Mouse (Mus musculus): Measurements from ENCODE around the gene Zmym2. TPM values are rescaled to one million over a fixed set of nuclear protein-coding genes. Genes with fewer than 3 reads are reported as not detected.
A peak's percentile ranks its signal among the peaks of the same experiment; 100 is the strongest.

Zmym2 gene
- polyA plus RNA-seq, 1 experiment: 73.9 TPM

GRCm38 (mm10) chr14:56885308-56885771 lies 1.1 kb upstream of the Zmym2 start:
- TF ChIP-seq CTCF (IDR thresholded peaks at IDR 0.05; ENCODE audit: borderline replicate concordance, extremely low read depth, insufficient read depth, insufficient read length) (peak; percentile 67; the same call in 1 of the 2 replicates), POLR2A (IDR thresholded peaks at IDR 0.05; ENCODE audit: borderline replicate concordance, extremely low read depth, insufficient read depth, insufficient read length, poor library complexity, severe bottlenecking) (no peak; the same call in 1 of the 2 replicates)
- DNase-seq (ENCODE audit: low read depth): peak; percentile 96

DNA sequence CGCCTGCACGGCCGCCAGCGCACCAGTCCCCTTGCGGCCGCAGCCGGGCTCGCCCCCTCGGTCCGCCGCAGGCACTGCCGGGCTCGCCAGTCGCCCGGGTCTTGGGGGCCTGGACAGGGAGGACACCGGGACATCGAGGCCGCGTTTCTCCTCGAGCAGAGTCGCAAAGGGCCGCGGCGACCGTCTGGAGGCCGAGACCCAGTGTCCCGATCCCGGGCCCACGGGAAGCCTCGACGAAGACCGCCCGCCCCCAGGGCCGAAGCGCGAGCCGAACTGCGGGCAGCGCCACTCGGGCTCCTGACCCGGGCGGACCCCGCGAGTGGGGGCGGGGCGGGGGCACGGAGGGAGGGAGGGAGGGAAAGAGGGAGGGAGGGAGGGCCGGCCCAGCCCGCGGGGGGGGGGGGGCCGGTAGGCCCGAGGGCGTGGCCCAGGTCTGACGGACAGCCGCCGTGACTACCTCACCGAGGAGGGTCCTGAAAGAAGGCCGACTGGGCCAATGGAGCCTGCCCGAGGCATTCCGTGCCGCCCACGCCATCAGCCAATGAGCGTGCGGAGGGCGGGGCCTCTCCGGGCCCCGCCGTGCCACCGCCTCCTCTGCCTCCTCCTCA lies 363 bp upstream of the Zmym2 start:
- DNase-seq (ENCODE audit: low read depth): peak; percentile 94
- peak; percentile 61 for TF ChIP-seq POLR2A (IDR thresholded peaks at IDR 0.05; ENCODE audit: borderline replicate concordance, extremely low read depth, insufficient read depth, insufficient read length, poor library complexity, severe bottlenecking)

- no peak for DNase-seq (ENCODE audit: low read depth)
- TF ChIP-seq POLR2A (IDR thresholded peaks at IDR 0.05; ENCODE audit: borderline replicate concordance, extremely low read depth, insufficient read depth, insufficient read length, poor library complexity, severe bottlenecking): no peak
Measured at GRCm38 (mm10) chr14:56887514-56887880, 1.0 kb downstream of the Zmym2 start.

DNA sequence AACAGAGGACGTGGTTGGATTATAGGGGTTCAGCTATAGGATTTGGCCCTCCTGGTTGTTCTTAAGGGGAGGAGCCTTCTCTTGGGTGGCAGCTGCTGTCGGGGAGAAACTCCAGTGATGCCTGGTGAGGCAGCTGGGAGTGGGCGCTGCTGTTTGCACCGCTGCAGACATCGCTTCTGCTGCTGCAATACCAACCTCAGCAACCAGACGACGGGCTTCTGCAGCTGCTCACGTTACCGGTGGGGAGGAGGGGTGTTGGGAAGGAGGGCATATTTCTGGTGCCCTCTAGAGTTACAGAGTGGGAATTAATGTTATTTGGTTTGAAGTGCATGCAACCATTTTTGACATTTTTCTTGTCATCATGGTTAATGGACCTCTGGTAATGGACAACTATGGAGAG lies 1.4 kb downstream of the Zmym2 start:
- no peak for TF ChIP-seq POLR2A (IDR thresholded peaks at IDR 0.05; ENCODE audit: borderline replicate concordance, extremely low read depth, insufficient read depth, insufficient read length, poor library complexity, severe bottlenecking)
- peak; percentile 77 for TF ChIP-seq CTCF (IDR thresholded peaks at IDR 0.05; ENCODE audit: borderline replicate concordance, extremely low read depth, insufficient read depth, insufficient read length)
- peak; percentile 95 for DNase-seq (ENCODE audit: low read depth)

- no peak for DNase-seq (ENCODE audit: low read depth)
- TF ChIP-seq POLR2A (IDR thresholded peaks at IDR 0.05; ENCODE audit: borderline replicate concordance, extremely low read depth, insufficient read depth, insufficient read length, poor library complexity, severe bottlenecking): no peak
- TF ChIP-seq CTCF (IDR thresholded peaks at IDR 0.05; ENCODE audit: borderline replicate concordance, extremely low read depth, insufficient read depth, insufficient read length): no peak
Measured at GRCm38 (mm10) chr14:56888416-56888815, 2.0 kb downstream of the Zmym2 start.

- DNase-seq (ENCODE audit: low read depth): no peak
- TF ChIP-seq POLR2A (IDR thresholded peaks at IDR 0.05; ENCODE audit: borderline replicate concordance, extremely low read depth, insufficient read depth, insufficient read length, poor library complexity, severe bottlenecking) (no peak), CTCF (IDR thresholded peaks at IDR 0.05; ENCODE audit: borderline replicate concordance, extremely low read depth, insufficient read depth, insufficient read length) (no peak)
Measured at GRCm38 (mm10) chr14:56894417-56894816, 8.0 kb downstream of the Zmym2 start.

DNA sequence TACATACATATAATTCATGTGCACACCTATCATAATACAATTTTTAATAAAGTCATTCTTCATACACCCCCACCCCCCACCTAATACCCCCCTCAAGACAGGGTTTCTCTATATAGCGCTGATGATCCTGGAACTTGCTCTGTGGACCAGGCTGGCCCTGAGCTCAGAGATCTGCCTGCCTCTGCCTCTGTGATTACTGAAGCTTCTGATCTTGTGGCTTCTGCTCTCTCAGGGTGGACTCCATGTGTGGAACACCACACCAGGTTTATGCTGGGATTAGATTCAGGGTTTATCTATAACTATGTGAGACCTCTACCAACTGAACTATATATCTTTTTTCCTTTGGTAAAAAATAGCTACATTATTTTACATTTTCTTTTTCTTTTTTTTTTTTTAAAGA lies 10.1 kb downstream of the Zmym2 start:
- no peak for DNase-seq (ENCODE audit: low read depth)
- TF ChIP-seq POLR2A (IDR thresholded peaks at IDR 0.05; ENCODE audit: borderline replicate concordance, extremely low read depth, insufficient read depth, insufficient read length, poor library complexity, severe bottlenecking) (no peak), CTCF (IDR thresholded peaks at IDR 0.05; ENCODE audit: borderline replicate concordance, extremely low read depth, insufficient read depth, insufficient read length) (no peak)

GRCm38 (mm10) chr14:56897475-56897874 lies 11.0 kb downstream of the Zmym2 start:
- no peak for DNase-seq (ENCODE audit: low read depth)
- no peak for TF ChIP-seq POLR2A (IDR thresholded peaks at IDR 0.05; ENCODE audit: borderline replicate concordance, extremely low read depth, insufficient read depth, insufficient read length, poor library complexity, severe bottlenecking)
- no peak for TF ChIP-seq CTCF (IDR thresholded peaks at IDR 0.05; ENCODE audit: borderline replicate concordance, extremely low read depth, insufficient read depth, insufficient read length)

- no peak for DNase-seq (ENCODE audit: low read depth)
- TF ChIP-seq CTCF (IDR thresholded peaks at IDR 0.05; ENCODE audit: borderline replicate concordance, extremely low read depth, insufficient read depth, insufficient read length) (no peak), POLR2A (IDR thresholded peaks at IDR 0.05; ENCODE audit: borderline replicate concordance, extremely low read depth, insufficient read depth, insufficient read length, poor library complexity, severe bottlenecking) (no peak)
Measured at GRCm38 (mm10) chr14:56899656-56900055, 13.2 kb downstream of the Zmym2 start.

DNA sequence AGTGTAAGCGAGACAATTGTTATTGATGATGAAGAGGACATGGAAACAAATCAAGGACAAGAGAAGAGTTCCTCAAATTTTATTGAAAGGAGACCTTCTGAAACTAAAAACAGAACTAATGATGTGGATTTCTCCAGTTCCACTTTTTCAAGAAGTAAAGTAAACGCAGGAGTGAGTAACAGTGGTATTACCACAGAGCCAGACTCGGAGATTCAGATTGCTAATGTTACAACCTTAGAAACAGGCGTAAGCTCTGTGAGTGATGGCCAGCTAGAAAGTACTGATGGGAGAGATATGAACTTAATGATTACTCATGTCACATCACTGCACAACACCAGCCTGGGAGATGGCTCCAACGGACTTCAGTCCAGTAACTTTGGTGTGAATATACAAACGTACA lies 16.6 kb downstream of the Zmym2 start:
- no peak for TF ChIP-seq POLR2A (IDR thresholded peaks at IDR 0.05; ENCODE audit: borderline replicate concordance, extremely low read depth, insufficient read depth, insufficient read length, poor library complexity, severe bottlenecking)
- TF ChIP-seq CTCF (IDR thresholded peaks at IDR 0.05; ENCODE audit: borderline replicate concordance, extremely low read depth, insufficient read depth, insufficient read length): no peak
- no peak for DNase-seq (ENCODE audit: low read depth)

GRCm38 (mm10) chr14:56905696-56906095 lies 19.2 kb downstream of the Zmym2 start:
- TF ChIP-seq POLR2A (IDR thresholded peaks at IDR 0.05; ENCODE audit: borderline replicate concordance, extremely low read depth, insufficient read depth, insufficient read length, poor library complexity, severe bottlenecking): no peak
- no peak for TF ChIP-seq CTCF (IDR thresholded peaks at IDR 0.05; ENCODE audit: borderline replicate concordance, extremely low read depth, insufficient read depth, insufficient read length)
- DNase-seq (ENCODE audit: low read depth): no peak

GRCm38 (mm10) chr14:56918532-56918931 lies 32.1 kb downstream of the Zmym2 start:
- TF ChIP-seq CTCF (IDR thresholded peaks at IDR 0.05; ENCODE audit: borderline replicate concordance, extremely low read depth, insufficient read depth, insufficient read length): no peak
- no peak for DNase-seq (ENCODE audit: low read depth)

GRCm38 (mm10) chr14:56935481-56935880 lies 49.0 kb downstream of the Zmym2 start:
- DNase-seq (ENCODE audit: low read depth): no peak

More at GRCm38 (mm10) chr14:56935481-56935880, 49.0 kb downstream of the Zmym2 start:
- TF ChIP-seq POLR2A (IDR thresholded peaks at IDR 0.05; ENCODE audit: borderline replicate concordance, extremely low read depth, insufficient read depth, insufficient read length, poor library complexity, severe bottlenecking) (no peak), CTCF (IDR thresholded peaks at IDR 0.05; ENCODE audit: borderline replicate concordance, extremely low read depth, insufficient read depth, insufficient read length) (no peak)

Data from brain, embryonic 14.5 days (tissue).